Mouse (Mus musculus): ENCODE results near the gene Nek8. TPM values are rescaled to one million over a fixed set of nuclear protein-coding genes. Genes with fewer than 3 reads are reported as not detected.

Gene Nek8
- polyA plus RNA-seq, 1 experiment from 2014 or later: 7.8 TPM

- Histone ChIP-seq H3K4me1 (ENCODE audit: control insufficient read depth, insufficient read depth, low read length) (peaks cover 16% of the 10 kb centered on the region), H3K9me3 (ENCODE audit: control insufficient read depth, low read length) (no peaks in the 10 kb centered on the region), H3K27me3 (ENCODE audit: control insufficient read depth, insufficient read depth, low read length) (no peaks in the 10 kb centered on the region), H3K27ac (ENCODE audit: low read depth, low read length) (peak overlapping the region; percentile 86), H3K9ac (ENCODE audit: low read length) (peak overlapping the region; percentile 72), H3K36me3 (ENCODE audit: control insufficient read depth, insufficient read depth, low read length) (no peaks in the 10 kb centered on the region), H3K4me3 (ENCODE audit: low read depth, low read length) (peak overlapping the region; percentile 51), H3K4me2 (ENCODE audit: low read depth) (peak overlapping the region; percentile 60)
- no peak for DNase-seq (ENCODE audit: low spot score)
- no peak for ATAC-seq (ENCODE audit: insufficient read depth, low FRiP score, low TSS enrichment)
- 13% methylated on average over 5 of the region's 5 CpGs for WGBS
These were observed 60.4 kb downstream of the Nek8 start for GRCm38 (mm10) chr11:78116146-78116410.

Small RNA genes lying within 50 kb of the gene (microRNA-seq; reads per million reads assigned to microRNA genes)
- not detected for gene Mir7653

Other genes starting within 250 kb of the Nek8 start
- 12.4 and 13.8 TPM in 2 replicates for gene Sez6, start 245.9 kb downstream of the Nek8 start, polyA plus RNA-seq (2014; fragmentation: Nextera tagmentation; extraction: Ambion mirVana)
- gene Phf12, start 193.9 kb downstream of the Nek8 start, polyA plus RNA-seq (2014; fragmentation: Nextera tagmentation; extraction: Ambion mirVana): 17.8 and 19.6 TPM in 2 replicates
- 18.4 and 19.4 TPM in 2 replicates for gene Dhrs13, start 144.4 kb downstream of the Nek8 start, polyA plus RNA-seq (2014; fragmentation: Nextera tagmentation; extraction: Ambion mirVana)
- 60.8 and 62.9 TPM in 2 replicates for gene Flot2, start 138.7 kb downstream of the Nek8 start, polyA plus RNA-seq (2014; fragmentation: Nextera tagmentation; extraction: Ambion mirVana)
- gene Eral1, start 96.3 kb downstream of the Nek8 start, polyA plus RNA-seq (2014; fragmentation: Nextera tagmentation; extraction: Ambion mirVana): 35.9 and 37.3 TPM in 2 replicates
- 27.6 and 33.2 TPM in 2 replicates for gene Fam222b, start 82.0 kb downstream of the Nek8 start, polyA plus RNA-seq (2014; fragmentation: Nextera tagmentation; extraction: Ambion mirVana)
- 109 and 124 TPM in 2 replicates for gene Traf4, start 11.1 kb downstream of the Nek8 start, polyA plus RNA-seq (2014; fragmentation: Nextera tagmentation; extraction: Ambion mirVana)
- gene Tlcd1, start within 50 bp of the Nek8 start, polyA plus RNA-seq (2014; fragmentation: Nextera tagmentation; extraction: Ambion mirVana): 9.1 and 9.9 TPM in 2 replicates
- 1,230 and 1,275 TPM in 2 replicates for gene Rpl23a, start 6.9 kb upstream of the Nek8 start, polyA plus RNA-seq (2014; fragmentation: Nextera tagmentation; extraction: Ambion mirVana)
- gene Rab34, start 11.8 kb upstream of the Nek8 start, polyA plus RNA-seq (2014; fragmentation: Nextera tagmentation; extraction: Ambion mirVana): 75.3 and 82.7 TPM in 2 replicates
- gene Proca1, start 16.7 kb upstream of the Nek8 start, polyA plus RNA-seq (2014; fragmentation: Nextera tagmentation; extraction: Ambion mirVana): 0.49 and 1.3 TPM in 2 replicates
- 60.1 and 62.5 TPM in 2 replicates for gene Sdf2, start 69.1 kb upstream of the Nek8 start, polyA plus RNA-seq (2014; fragmentation: Nextera tagmentation; extraction: Ambion mirVana)
- gene Supt6, start 69.3 kb upstream of the Nek8 start, polyA plus RNA-seq (2014; fragmentation: Nextera tagmentation; extraction: Ambion mirVana): 35.4 and 36.7 TPM in 2 replicates
- gene 2610507B11Rik, start 85.1 kb upstream of the Nek8 start, polyA plus RNA-seq (2014; fragmentation: Nextera tagmentation; extraction: Ambion mirVana): 68.2 and 68.9 TPM in 2 replicates
- gene BC030499, start 114.2 kb upstream of the Nek8 start, polyA plus RNA-seq (2014; fragmentation: Nextera tagmentation; extraction: Ambion mirVana): 0.17 TPM in 1 of 2 replicates, not detected in the other
- gene Spag5, start 124.9 kb upstream of the Nek8 start, polyA plus RNA-seq (2014; fragmentation: Nextera tagmentation; extraction: Ambion mirVana): 48.0 and 52.7 TPM in 2 replicates
- gene Aldoc, start 146.3 kb upstream of the Nek8 start, polyA plus RNA-seq (2014; fragmentation: Nextera tagmentation; extraction: Ambion mirVana): 3.0 and 4.0 TPM in 2 replicates
- 65.5 and 72.3 TPM in 2 replicates for gene Pigs, start 151.7 kb upstream of the Nek8 start, polyA plus RNA-seq (2014; fragmentation: Nextera tagmentation; extraction: Ambion mirVana)
- 69.3 and 74.6 TPM in 2 replicates for gene Unc119, start 166.8 kb upstream of the Nek8 start, polyA plus RNA-seq (2014; fragmentation: Nextera tagmentation; extraction: Ambion mirVana)
- not detected in 2 replicates for gene Foxn1, start 209.9 kb upstream of the Nek8 start, polyA plus RNA-seq (2014; fragmentation: Nextera tagmentation; extraction: Ambion mirVana)
- not detected in 2 replicates for gene Slc13a2, start 245.5 kb upstream of the Nek8 start, polyA plus RNA-seq (2014; fragmentation: Nextera tagmentation; extraction: Ambion mirVana)

Data from neural tube, embryonic 11.5 days (tissue).